Mouse (Mus musculus): ENCODE measurements at regions not wholly inside any gene's neighbourhood (a gene's known extent, or its start where the extent isn't known, plus 50 kb on each side); places are given as distances from the start of the nearest gene placed in this dataset.

GRCm38 (mm10) chr15:31087607-31088006 is 136.5 kb upstream of the Dap start:
- no peaks in the 10 kb centered on the region for H3K27me3 ChIP-seq (ENCODE audit: control insufficient read depth, insufficient read depth, low read depth, low read length)
- 81% methylated on average over 1 of the region's 1 CpGs for WGBS
- H3K9ac ChIP-seq (ENCODE audit: low read depth, low read length) = no peak overlapping the region
- no peak overlapping the region for H3K27ac ChIP-seq (ENCODE audit: low read length)
- ATAC-seq = no peak
- H3K9me3 ChIP-seq (replicated peaks; ENCODE audit: control insufficient read depth, low read length, poor library complexity, severe bottlenecking) = no peaks in the 10 kb centered on the region; the same call in 1 of the 2 replicates
- no peak overlapping the region for H3K4me3 ChIP-seq (ENCODE audit: low read depth, low read length)
- no peaks in the 10 kb centered on the region for H3K36me3 ChIP-seq (ENCODE audit: control insufficient read depth, insufficient read depth, low read length)
- H3K4me1 ChIP-seq (ENCODE audit: control insufficient read depth, insufficient read depth, low read length) = no peaks in the 10 kb centered on the region
- no peak overlapping the region for H3K4me2 ChIP-seq (ENCODE audit: low read length)

GRCm38 (mm10) chr15:31091916-31092570 is 132.1 kb upstream of the Dap start:
- Histone ChIP-seq H3K36me3 (ENCODE audit: control insufficient read depth, insufficient read depth, low read length) (no peaks in the 10 kb centered on the region), H3K27me3 (ENCODE audit: control insufficient read depth, insufficient read depth, low read depth, low read length) (no peaks in the 10 kb centered on the region), H3K9ac (ENCODE audit: low read depth, low read length) (no peak overlapping the region), H3K4me3 (ENCODE audit: low read depth, low read length) (no peak overlapping the region), H3K9me3 (replicated peaks; ENCODE audit: control insufficient read depth, low read length, poor library complexity, severe bottlenecking) (no peaks in the 10 kb centered on the region), H3K27ac (ENCODE audit: low read length) (no peak overlapping the region), H3K4me1 (ENCODE audit: control insufficient read depth, insufficient read depth, low read length) (no peaks in the 10 kb centered on the region), H3K4me2 (ENCODE audit: low read length) (no peak overlapping the region)
- no peak for ATAC-seq
- WGBS = 71% methylated on average over 5 of the region's 5 CpGs

- no peaks in the 10 kb centered on the region for H3K4me1 ChIP-seq (ENCODE audit: control insufficient read depth, insufficient read depth, low read length)
- no peak overlapping the region for H3K4me3 ChIP-seq (ENCODE audit: low read depth, low read length)
- no peak overlapping the region for H3K4me2 ChIP-seq (ENCODE audit: low read length)
- ATAC-seq = no peak
- H3K9ac ChIP-seq (ENCODE audit: low read depth, low read length) = no peak overlapping the region
- no peaks in the 10 kb centered on the region for H3K36me3 ChIP-seq (ENCODE audit: control insufficient read depth, insufficient read depth, low read length)
- H3K27ac ChIP-seq (ENCODE audit: low read length) = no peak overlapping the region
- 96% methylated on average over 7 of the region's 7 CpGs for WGBS
- H3K9me3 ChIP-seq (replicated peaks; ENCODE audit: control insufficient read depth, low read length, poor library complexity, severe bottlenecking) = no peaks in the 10 kb centered on the region
- H3K27me3 ChIP-seq (ENCODE audit: control insufficient read depth, insufficient read depth, low read depth, low read length) = no peaks in the 10 kb centered on the region
Measured at GRCm38 (mm10) chr15:31096206-31096605, 127.9 kb upstream of the Dap start.

GRCm38 (mm10) chr15:31097301-31097700 is 126.8 kb upstream of the Dap start:
- no peaks in the 10 kb centered on the region for H3K27me3 ChIP-seq (ENCODE audit: control insufficient read depth, insufficient read depth, low read depth, low read length)
- H3K27ac ChIP-seq (ENCODE audit: low read length) = no peak overlapping the region
- no peaks in the 10 kb centered on the region for H3K36me3 ChIP-seq (ENCODE audit: control insufficient read depth, insufficient read depth, low read length)
- no peak overlapping the region for H3K4me3 ChIP-seq (ENCODE audit: low read depth, low read length)
- no peak for ATAC-seq
- H3K4me2 ChIP-seq (ENCODE audit: low read length) = no peak overlapping the region
- no peak overlapping the region for H3K9ac ChIP-seq (ENCODE audit: low read depth, low read length)
- H3K9me3 ChIP-seq (replicated peaks; ENCODE audit: control insufficient read depth, low read length, poor library complexity, severe bottlenecking) = no peaks in the 10 kb centered on the region
- 79% methylated on average over 4 of the region's 4 CpGs for WGBS
- no peaks in the 10 kb centered on the region for H3K4me1 ChIP-seq (ENCODE audit: control insufficient read depth, insufficient read depth, low read length)

DNA sequence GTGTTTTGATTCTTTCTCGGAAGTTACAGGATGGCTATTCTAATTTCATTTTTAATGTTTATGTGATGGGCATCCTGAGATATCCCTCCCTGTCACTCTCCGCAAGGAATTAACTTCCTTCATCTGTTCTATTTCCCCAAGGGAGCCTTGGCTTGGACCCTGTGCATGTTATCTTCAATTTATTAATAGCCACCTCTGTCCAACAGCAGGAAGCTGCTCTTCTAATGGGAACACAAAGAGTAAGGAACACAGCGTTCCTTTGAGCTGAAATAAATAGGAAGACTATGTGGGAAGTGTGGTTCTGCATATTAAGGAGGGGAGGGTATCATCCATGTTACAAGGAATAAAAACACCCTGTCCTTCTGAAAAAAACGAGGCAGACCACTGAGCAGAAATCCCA is 119.4 kb upstream of the Dap start:
- WGBS = 80% methylated on average over 4 of the region's 4 CpGs

GRCm38 (mm10) chr15:31106907-31107306 is 117.2 kb upstream of the Dap start:
- Histone ChIP-seq H3K27me3 (ENCODE audit: control insufficient read depth, insufficient read depth, low read depth, low read length) (no peaks in the 10 kb centered on the region), H3K4me1 (ENCODE audit: control insufficient read depth, insufficient read depth, low read length) (no peaks in the 10 kb centered on the region), H3K9ac (ENCODE audit: low read depth, low read length) (no peak overlapping the region), H3K9me3 (replicated peaks; ENCODE audit: control insufficient read depth, low read length, poor library complexity, severe bottlenecking) (no peaks in the 10 kb centered on the region), H3K4me3 (ENCODE audit: low read depth, low read length) (no peak overlapping the region), H3K27ac (ENCODE audit: low read length) (no peak overlapping the region), H3K36me3 (ENCODE audit: control insufficient read depth, insufficient read depth, low read length) (no peaks in the 10 kb centered on the region), H3K4me2 (ENCODE audit: low read length) (no peak overlapping the region)
- no peak for ATAC-seq
- WGBS = 82% methylated on average over 9 of the region's 9 CpGs

More for the DNA sequence above, 119.4 kb upstream of the Dap start:
- no peaks in the 10 kb centered on the region for H3K27me3 ChIP-seq (ENCODE audit: control insufficient read depth, insufficient read depth, low read depth, low read length)
- H3K27ac ChIP-seq (ENCODE audit: low read length) = no peak overlapping the region
- H3K36me3 ChIP-seq (ENCODE audit: control insufficient read depth, insufficient read depth, low read length) = no peaks in the 10 kb centered on the region
- no peak overlapping the region for H3K9ac ChIP-seq (ENCODE audit: low read depth, low read length)
- H3K4me1 ChIP-seq (ENCODE audit: control insufficient read depth, insufficient read depth, low read length) = no peaks in the 10 kb centered on the region
- no peaks in the 10 kb centered on the region for H3K9me3 ChIP-seq (replicated peaks; ENCODE audit: control insufficient read depth, low read length, poor library complexity, severe bottlenecking)
- H3K4me3 ChIP-seq (ENCODE audit: low read depth, low read length) = no peak overlapping the region
- ATAC-seq = no peak
- H3K4me2 ChIP-seq (ENCODE audit: low read length) = no peak overlapping the region

DNA sequence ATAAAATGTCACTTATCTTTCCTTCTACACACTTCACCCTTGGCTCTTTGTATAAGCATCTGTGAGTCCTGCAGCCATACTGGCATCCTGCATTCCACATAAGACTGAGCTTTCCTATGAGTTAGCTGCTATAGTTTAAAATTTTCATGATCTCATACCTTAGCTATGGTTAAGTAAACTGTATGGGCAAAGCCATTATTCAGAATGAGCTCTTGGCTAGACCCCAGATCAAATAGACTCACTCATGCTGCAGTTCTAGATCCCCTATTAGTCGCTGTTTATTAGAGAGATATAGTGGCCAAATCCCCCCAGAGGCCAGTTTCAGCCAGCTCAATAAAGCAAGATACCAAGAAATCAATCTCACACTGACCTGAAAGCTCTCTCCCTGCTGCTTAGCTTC is 110.9 kb upstream of the Dap start:
- Histone ChIP-seq H3K9me3 (replicated peaks; ENCODE audit: control insufficient read depth, low read length, poor library complexity, severe bottlenecking) (no peaks in the 10 kb centered on the region; the same call in 1 of the 2 replicates), H3K4me2 (ENCODE audit: low read length) (no peak overlapping the region), H3K4me3 (ENCODE audit: low read depth, low read length) (no peak overlapping the region), H3K9ac (ENCODE audit: low read depth, low read length) (no peak overlapping the region), H3K4me1 (ENCODE audit: control insufficient read depth, insufficient read depth, low read length) (no peaks in the 10 kb centered on the region), H3K36me3 (ENCODE audit: control insufficient read depth, insufficient read depth, low read length) (no peaks in the 10 kb centered on the region), H3K27me3 (ENCODE audit: control insufficient read depth, insufficient read depth, low read depth, low read length) (no peaks in the 10 kb centered on the region), H3K27ac (ENCODE audit: low read length) (no peak overlapping the region)
- whole genome bisulfite sequencing = 70% methylated on average over 1 of the region's 1 CpGs
- no peak for ATAC-seq

- Histone ChIP-seq H3K4me1 (ENCODE audit: control insufficient read depth, insufficient read depth, low read length) (no peaks in the 10 kb centered on the region), H3K27ac (ENCODE audit: low read length) (no peak overlapping the region), H3K4me3 (ENCODE audit: low read depth, low read length) (no peak overlapping the region), H3K36me3 (ENCODE audit: control insufficient read depth, insufficient read depth, low read length) (no peaks in the 10 kb centered on the region), H3K27me3 (ENCODE audit: control insufficient read depth, insufficient read depth, low read depth, low read length) (no peaks in the 10 kb centered on the region), H3K4me2 (ENCODE audit: low read length) (no peak overlapping the region), H3K9ac (ENCODE audit: low read depth, low read length) (no peak overlapping the region), H3K9me3 (replicated peaks; ENCODE audit: control insufficient read depth, low read length, poor library complexity, severe bottlenecking) (no peaks in the 10 kb centered on the region; the same call in 1 of the 2 replicates)
- no peak for ATAC-seq
Measured at GRCm38 (mm10) chr15:31117338-31117737, 106.8 kb upstream of the Dap start.

- Histone ChIP-seq H3K9me3 (replicated peaks; ENCODE audit: control insufficient read depth, low read length, poor library complexity, severe bottlenecking) (no peaks in the 10 kb centered on the region), H3K9ac (ENCODE audit: low read depth, low read length) (no peak overlapping the region), H3K4me3 (ENCODE audit: low read depth, low read length) (no peak overlapping the region), H3K27ac (ENCODE audit: low read length) (no peak overlapping the region), H3K4me2 (ENCODE audit: low read length) (no peak overlapping the region), H3K27me3 (ENCODE audit: control insufficient read depth, insufficient read depth, low read depth, low read length) (no peaks in the 10 kb centered on the region), H3K4me1 (ENCODE audit: control insufficient read depth, insufficient read depth, low read length) (no peaks in the 10 kb centered on the region), H3K36me3 (ENCODE audit: control insufficient read depth, insufficient read depth, low read length) (no peaks in the 10 kb centered on the region)
- WGBS = 58% methylated on average over 6 of the region's 6 CpGs
- ATAC-seq = no peak
Measured at GRCm38 (mm10) chr15:31120147-31120546, 104.0 kb upstream of the Dap start.
